Mouse (Mus musculus) B cell, adult 2 months (primary cell): Measurements from ENCODE around the gene Gmpr2.

Experiments
- DNase-seq, 2 experiments: peaks; one replicate each; pipeline ENCODE4 v3.0.0; 2022

Gene Gmpr2

DNA sequence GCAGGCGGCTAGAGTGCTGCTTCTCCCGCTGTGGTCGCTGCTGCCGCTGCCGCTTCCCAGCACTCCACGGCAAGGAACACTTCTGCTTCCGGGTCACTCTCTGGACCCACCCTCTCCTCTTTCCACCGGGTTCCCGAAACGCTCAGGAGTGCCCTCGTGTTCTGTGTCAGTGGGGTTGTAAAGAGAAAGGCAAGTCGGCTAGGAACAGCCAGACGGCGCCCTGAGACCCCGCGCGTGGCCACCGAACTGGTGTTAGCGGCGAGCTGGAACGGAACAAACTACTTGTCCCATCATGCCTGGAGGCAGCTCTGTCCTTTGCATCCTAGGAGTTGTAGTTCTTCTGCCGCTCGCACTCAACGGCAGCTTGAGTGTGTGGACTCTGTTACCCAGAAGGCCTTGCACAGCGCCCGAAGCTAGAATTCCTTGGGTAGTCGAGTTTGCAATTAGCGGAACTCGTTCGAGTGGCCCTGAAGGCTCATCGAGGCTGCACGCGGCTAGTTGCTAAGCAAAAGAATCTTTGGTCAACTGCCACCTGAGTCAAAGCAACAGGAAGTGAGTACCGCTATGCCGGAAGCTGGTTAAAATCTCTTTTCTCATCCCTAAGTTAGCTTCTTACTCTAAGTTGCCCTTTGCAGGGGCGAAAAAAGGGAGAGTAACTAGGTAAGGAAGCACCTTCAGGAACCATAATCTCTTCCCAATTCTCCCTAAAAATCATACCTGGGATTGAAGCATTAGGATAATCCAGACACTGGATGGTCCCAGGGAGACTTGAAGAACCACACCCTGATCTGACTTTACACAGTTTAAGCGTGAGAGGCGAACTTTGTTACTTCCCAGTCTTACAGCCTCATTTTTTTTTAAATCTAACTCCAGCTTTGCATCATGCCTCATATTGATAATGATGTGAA, at the start of gene Gmpr2, which contains the start of gene Nedd8:
Gmpr2 (plus strand) TSS at position 109 of the 908 bp plus-strand sequence.
Nedd8 (minus strand) TSS at position 292 of the 908 bp plus-strand sequence.
- peak; percentile 86 to 88 for DNase-seq

DNA sequence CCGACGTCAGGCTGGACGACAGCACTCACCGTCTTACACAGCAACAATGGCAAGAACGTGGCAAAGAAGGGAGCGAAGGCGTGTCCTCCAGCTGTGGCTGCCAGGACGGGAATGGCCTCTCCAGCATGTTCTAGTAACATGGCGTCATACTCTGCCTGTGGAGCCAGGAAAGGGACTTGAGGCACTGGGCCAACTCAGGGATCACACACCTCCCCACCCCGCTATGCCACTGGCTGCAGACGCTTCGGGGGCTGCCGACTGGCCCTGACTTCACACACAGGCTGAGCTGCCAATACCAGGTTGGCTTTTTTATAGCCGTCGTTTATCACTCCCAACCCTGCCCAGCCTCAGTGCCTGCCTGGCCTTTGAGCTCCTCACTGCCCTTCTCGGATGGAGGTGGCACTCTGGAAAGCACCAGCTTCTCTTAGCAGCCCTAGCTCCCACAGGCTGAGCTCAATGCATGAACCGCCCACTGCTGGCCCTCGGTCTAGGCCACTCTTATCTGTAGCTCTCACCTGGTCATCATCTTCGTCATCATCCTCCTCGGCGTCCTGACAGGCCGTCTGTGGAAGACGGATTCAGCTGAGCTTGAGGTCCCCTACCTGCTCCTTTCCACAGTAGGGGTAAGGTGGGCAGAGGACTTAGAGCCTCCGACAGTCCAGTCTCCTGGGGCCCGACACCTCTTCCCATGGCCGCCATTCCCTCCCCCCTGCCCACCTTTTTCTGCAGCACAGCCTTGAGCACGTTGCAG, 43.5 kb upstream of the Gmpr2 start:
- no peak for DNase-seq

- DNase-seq: peak; percentile 89 to 91
Measured at GRCm38 (mm10) chr14:55629312-55629711, 42.4 kb upstream of the Gmpr2 start.

GRCm38 (mm10) chr14:55634874-55635522, 36.7 kb upstream of the Gmpr2 start:
- no peak for DNase-seq

- peak; percentile 82 for DNase-seq
Measured at GRCm38 (mm10) chr14:55635523-55636007, 36.2 kb upstream of the Gmpr2 start, which contains the start of gene Ipo4. Gene Ipo4 (minus strand): TSS chr14:55635957.

DNA sequence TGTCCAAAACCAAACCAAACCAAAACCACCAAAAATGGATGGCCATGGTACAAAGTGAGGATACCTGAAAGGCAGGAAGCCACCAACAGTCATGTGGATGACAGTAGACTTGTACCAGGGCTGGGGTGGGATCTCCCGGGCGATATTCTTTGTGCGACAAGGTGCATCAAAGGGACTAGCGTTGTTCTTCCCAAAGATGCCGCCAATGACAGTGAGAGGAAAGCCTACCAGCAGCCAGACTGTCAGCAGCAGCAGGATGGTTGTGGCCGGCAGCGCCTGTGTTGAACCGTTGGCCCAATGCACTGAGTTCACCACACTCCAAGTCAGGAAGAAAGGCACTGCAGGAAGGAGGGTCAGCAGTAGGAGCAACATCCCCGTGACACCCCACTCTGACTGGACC, 33.9 kb upstream of the Gmpr2 start, which contains the start of gene Gm49378:
Gm49378 (minus strand) TSS at position 101 of the 400 bp plus-strand sequence.
- DNase-seq: no peak

- no peak for DNase-seq
Measured at GRCm38 (mm10) chr14:55640816-55641215, 30.9 kb upstream of the Gmpr2 start.

DNA sequence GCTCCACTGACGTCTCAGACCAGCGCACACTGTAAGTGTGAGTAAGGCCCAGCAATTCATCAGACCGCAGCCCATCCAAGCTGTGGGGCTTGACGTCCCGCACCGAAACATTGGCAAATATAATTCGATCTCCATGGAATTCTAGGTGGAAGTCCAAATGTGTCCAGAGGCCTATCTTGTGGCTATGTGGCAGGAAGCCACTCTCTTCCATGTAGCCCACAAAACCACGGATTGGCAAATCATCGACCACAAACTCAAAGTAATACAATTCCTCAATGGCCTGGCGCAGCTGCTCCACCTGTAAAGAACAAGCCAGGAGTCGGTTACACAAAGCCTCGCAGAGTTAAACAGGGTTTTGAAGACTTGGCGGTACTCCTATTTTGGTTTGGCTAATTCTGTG, 30.4 kb upstream of the Gmpr2 start:
- DNase-seq: no peak

DNA sequence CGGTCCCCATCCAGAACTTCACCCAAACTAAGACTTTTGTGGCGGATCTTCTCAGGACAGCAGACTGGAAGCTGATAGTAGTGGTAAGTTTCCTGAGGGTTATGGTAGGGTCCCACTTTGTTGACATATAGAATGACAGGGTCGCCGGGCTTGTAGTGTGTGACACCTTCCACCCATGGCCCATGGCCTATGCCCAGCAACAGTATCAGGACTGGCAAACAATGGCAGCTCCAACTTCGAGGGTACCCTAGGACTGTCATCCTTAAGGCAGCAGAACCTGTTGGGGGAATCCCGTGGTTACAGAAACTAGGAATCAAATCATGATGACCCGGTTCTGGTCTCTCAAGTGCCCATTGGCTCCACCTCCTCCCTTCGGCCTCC, 29.1 kb upstream of the Gmpr2 start:
- no peak for DNase-seq

DNA sequence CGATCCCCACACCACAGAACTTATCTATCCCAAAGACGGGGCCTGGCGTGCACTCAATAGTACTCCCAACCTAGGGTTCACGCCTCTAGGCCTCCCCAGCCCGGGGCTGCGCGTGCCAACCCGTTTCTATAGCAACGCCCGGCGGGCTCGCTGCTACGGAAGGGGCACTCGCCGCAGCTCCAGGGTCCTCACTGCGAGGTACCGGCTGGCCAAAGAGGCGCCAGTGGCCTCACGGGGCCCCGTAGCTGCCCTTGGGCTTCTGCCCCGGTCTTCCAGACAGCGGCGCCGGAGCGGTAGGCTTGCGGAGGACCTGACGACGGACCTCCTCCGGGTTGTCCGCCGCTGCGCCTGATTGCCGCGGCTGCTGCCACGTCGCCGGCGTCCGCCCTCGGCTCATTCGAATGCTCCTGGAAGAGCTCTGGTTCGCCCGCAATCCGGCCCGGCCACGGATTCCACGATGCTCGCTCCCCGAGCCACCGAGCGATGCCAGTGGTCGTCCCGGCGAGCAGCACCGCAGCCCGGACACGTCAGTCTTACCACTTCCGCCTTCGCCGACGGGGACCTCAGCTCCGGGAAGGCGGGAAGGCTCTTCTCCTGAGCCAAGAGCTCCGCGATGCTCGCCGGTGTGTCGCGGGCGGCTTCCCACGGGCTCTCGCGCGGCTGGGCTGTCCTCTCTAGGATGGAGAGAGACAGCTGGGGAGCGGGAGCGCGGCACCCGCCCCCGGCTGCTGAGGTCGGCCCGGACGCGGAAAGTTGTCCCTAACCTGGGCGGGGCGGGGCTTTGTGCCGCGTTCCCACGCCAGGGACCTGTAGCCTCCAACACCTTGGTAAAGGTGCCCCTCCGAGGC, 28.5 kb upstream of the Gmpr2 start, which contains the start of gene Tm9sf1:
Tm9sf1 (minus strand) TSS at position 747 of the 848 bp plus-strand sequence.
- peak; percentile 84 to 89 for DNase-seq

- DNase-seq: peak; percentile 35 to 36
Measured at GRCm38 (mm10) chr14:55644261-55644888, 27.4 kb upstream of the Gmpr2 start.

DNA sequence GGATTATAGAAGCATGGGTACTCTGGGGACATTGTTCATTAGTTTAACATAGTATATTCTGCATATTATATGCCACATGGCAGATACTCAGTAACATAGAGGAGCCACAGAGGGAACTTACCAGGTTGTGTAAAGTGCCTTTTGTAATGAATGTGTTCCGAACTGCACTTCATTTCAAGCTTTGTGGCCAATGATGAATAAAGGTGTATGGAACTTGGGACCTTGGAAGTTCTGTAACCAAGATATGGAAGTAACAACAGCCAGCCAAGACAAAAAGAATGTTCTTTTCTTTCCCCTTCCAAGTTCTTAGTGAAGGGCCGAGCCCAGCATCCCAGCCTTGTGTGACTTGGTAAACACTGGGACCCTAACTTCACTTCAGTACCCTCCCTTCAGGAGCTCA, 21.9 kb upstream of the Gmpr2 start, which contains the start of gene Tssk4:
Tssk4 (plus strand) TSS at position 301 of the 400 bp plus-strand sequence.
- no peak for DNase-seq

DNA sequence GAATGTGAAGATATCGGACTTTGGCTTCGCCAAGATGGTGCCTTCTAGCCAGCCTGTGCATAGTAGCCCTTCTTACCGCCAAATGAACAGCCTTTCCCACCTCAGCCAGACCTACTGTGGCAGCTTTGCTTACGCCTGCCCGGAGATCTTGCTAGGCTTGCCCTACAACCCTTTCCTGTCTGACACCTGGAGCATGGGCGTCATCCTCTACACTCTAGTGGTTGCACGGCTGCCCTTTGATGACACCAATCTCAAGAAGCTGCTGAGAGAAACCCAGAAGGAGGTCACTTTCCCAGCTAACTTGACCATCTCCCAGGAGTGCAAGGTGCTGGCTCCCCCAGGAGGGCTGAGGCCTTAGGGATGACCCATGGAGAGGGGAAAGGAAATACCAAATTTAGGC, 20.2 kb upstream of the Gmpr2 start:
- no peak for DNase-seq

DNA sequence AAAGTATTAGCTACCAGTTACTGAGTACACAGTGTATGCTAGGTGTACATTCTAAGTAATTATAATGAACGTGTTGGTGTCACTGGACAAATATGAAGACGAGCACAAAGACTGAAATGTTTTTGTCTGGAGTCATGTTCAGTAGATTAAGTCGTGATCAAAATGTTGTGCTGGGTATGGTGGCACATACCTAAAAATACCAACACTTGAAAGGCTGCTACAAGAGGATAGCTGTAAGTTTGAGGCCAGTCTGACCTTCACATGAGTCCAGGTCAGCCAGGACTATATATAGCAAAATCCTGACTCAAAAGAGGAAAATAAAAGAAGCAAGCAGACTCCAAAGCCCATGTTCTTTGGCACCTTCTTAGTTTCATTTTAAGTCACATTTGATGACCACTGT, 14.8 kb upstream of the Gmpr2 start:
- no peak for DNase-seq

GRCm38 (mm10) chr14:55658011-55658410, 13.7 kb upstream of the Gmpr2 start:
- DNase-seq: no peak

- peak; percentile 79 to 80 for DNase-seq
Measured at GRCm38 (mm10) chr14:55659960-55660573, 11.7 kb upstream of the Gmpr2 start, which contains the start of gene Mdp1. Gene Mdp1 (minus strand): TSS chr14:55660508.

GRCm38 (mm10) chr14:55660636-55661035, 11.1 kb upstream of the Gmpr2 start:
- DNase-seq: no peak

- DNase-seq: no peak
Measured at GRCm38 (mm10) chr14:55671486-55671832, 282 bp upstream of the Gmpr2 start.

DNA sequence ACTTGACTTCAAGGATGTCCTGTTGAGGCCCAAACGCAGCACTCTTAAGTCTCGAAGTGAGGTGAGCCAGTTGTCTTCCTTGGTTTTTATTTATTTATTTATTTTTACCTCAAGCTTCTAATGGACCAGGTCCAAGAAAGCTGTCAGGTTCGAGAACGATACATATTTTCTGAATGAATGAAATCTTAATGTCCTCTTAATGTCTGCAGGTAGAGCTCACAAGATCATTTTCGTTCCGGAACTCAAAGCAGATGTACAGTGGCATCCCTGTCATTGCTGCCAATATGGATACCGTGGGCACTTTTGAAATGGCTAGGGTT, 960 bp downstream of the Gmpr2 start:
- no peak for DNase-seq

- peak in 1 of 2 experiments; percentile 23 for DNase-seq
Measured at GRCm38 (mm10) chr14:55677615-55678014, 5.9 kb downstream of the Gmpr2 start.
